Mouse (Mus musculus): ENCODE data around the gene 4930432K21Rik. TPM values are rescaled to one million over a fixed set of nuclear protein-coding genes. Genes with fewer than 3 reads are reported as not detected.

Gene 4930432K21Rik
- polyA plus RNA-seq, 1 experiment from 2014 or later, result 2.1 TPM

- no peak overlapping the region for H3K4me3 ChIP-seq
- peaks cover 38% of the 10 kb centered on the region for H3K4me1 ChIP-seq (replicated peaks)
- WGBS, result 52% methylated on average over 17 of the region's 17 CpGs
- no peaks in the 10 kb centered on the region for H3K27me3 ChIP-seq (ENCODE audit: insufficient read depth, poor library complexity, severe bottlenecking)
- DNase-seq (ENCODE audit: low spot score), result no peak
- no peaks in the 10 kb centered on the region for H3K9me3 ChIP-seq
- H3K27ac ChIP-seq, result 0 out of 2 replicates have a peak overlapping the region, but pooled peaks have one; percentile 54
- H3K36me3 ChIP-seq, result peaks cover 49% of the 10 kb centered on the region
These were observed 60.9 kb downstream of the 4930432K21Rik start for GRCm38 (mm10) chr8:84208381-84209380.

GRCm38 (mm10) chr8:84210167-84210791 lies 62.5 kb downstream of the 4930432K21Rik start:
- no peak overlapping the region for H3K27ac ChIP-seq
- peaks cover 32% of the 10 kb centered on the region for H3K4me1 ChIP-seq (replicated peaks)
- H3K9me3 ChIP-seq, result no peaks in the 10 kb centered on the region
- peaks cover 65% of the 10 kb centered on the region for H3K36me3 ChIP-seq
- H3K27me3 ChIP-seq (ENCODE audit: insufficient read depth, poor library complexity, severe bottlenecking), result no peaks in the 10 kb centered on the region
- DNase-seq (ENCODE audit: low spot score), result peak; percentile 82
- H3K4me3 ChIP-seq, result no peak overlapping the region
- 58% methylated on average over 34 of the region's 34 CpGs for WGBS

- Histone ChIP-seq H3K27ac (no peak overlapping the region), H3K4me1 (replicated peaks) (peaks cover 32% of the 10 kb centered on the region), H3K36me3 (peaks cover 74% of the 10 kb centered on the region), H3K4me3 (no peak overlapping the region), H3K27me3 (ENCODE audit: insufficient read depth, poor library complexity, severe bottlenecking) (no peaks in the 10 kb centered on the region), H3K9me3 (no peaks in the 10 kb centered on the region)
- DNase-seq (ENCODE audit: low spot score), result no peak
- 86% methylated on average over 3 of the region's 3 CpGs for WGBS
These were observed 63.4 kb downstream of the 4930432K21Rik start for GRCm38 (mm10) chr8:84211202-84211601.

- WGBS, result 93% methylated on average over 31 of the region's 31 CpGs
- Histone ChIP-seq H3K36me3 (peaks cover 82% of the 10 kb centered on the region), H3K27me3 (ENCODE audit: insufficient read depth, poor library complexity, severe bottlenecking) (no peaks in the 10 kb centered on the region), H3K27ac (no peak overlapping the region), H3K4me3 (no peak overlapping the region), H3K4me1 (replicated peaks) (peaks cover 32% of the 10 kb centered on the region), H3K9me3 (no peaks in the 10 kb centered on the region)
- DNase-seq (ENCODE audit: low spot score), result no peak
These were observed 64.2 kb downstream of the 4930432K21Rik start for GRCm38 (mm10) chr8:84211881-84212563.

- H3K36me3 ChIP-seq, result peaks cover 95% of the 10 kb centered on the region
- H3K4me1 ChIP-seq (replicated peaks), result peaks cover 23% of the 10 kb centered on the region
- H3K27me3 ChIP-seq (ENCODE audit: insufficient read depth, poor library complexity, severe bottlenecking), result no peaks in the 10 kb centered on the region
- H3K27ac ChIP-seq, result no peak overlapping the region
- no peak overlapping the region for H3K4me3 ChIP-seq
- H3K9me3 ChIP-seq, result no peaks in the 10 kb centered on the region
- WGBS, result 92% methylated on average over 4 of the region's 4 CpGs
- no peak for DNase-seq (ENCODE audit: low spot score)
These were observed 65.5 kb downstream of the 4930432K21Rik start for GRCm38 (mm10) chr8:84213277-84213676.

DNA sequence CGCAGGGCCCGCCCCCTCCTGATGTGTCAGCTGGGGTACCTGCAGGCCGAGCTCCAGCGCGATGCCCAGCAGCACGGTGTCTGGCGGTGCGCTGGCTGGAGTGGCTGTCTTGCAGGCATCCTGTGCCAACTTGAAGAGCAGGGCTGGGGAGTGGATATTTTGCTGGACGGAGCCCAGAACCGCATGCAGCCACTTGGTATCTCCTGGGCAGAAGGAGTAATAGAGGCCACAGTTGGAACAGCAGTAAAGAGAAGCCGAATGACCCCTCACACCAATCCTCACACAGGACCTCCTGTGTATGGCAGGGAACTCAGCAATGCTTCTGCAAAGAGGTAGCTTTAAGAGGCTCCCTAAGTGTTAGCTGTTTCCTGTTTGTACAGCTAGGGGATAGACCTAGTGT lies 69.4 kb downstream of the 4930432K21Rik start:
- H3K36me3 ChIP-seq, result peaks cover 98% of the 10 kb centered on the region
- no peaks in the 10 kb centered on the region for H3K27me3 ChIP-seq (ENCODE audit: insufficient read depth, poor library complexity, severe bottlenecking)
- no peak overlapping the region for H3K4me3 ChIP-seq
- no peaks in the 10 kb centered on the region for H3K4me1 ChIP-seq (replicated peaks)
- DNase-seq (ENCODE audit: low spot score), result no peak
- 97% methylated on average over 11 of the region's 11 CpGs for WGBS
- no peaks in the 10 kb centered on the region for H3K9me3 ChIP-seq
- H3K27ac ChIP-seq, result no peak overlapping the region

DNA sequence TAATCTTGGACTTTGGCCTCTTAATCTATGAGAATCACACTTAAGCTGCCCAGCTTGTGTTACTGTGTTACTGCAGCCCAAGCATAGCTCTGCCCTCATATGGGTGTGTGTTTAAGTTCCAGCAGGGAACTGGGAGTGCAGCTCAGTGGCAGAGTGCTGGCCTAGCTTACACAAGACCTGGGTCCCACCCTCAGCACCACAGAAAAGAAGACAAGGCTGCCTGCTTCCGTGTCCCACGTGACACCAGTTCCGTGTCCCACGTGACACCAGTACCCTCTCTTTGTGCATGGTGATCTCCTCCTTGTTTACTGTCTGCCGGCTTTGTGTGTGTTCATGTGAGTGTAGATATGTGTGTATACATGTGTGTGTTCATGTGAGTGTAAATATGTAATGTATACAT lies 70.3 kb downstream of the 4930432K21Rik start:
- 96% methylated on average over 5 of the region's 5 CpGs for WGBS
- Histone ChIP-seq H3K4me3 (no peak overlapping the region), H3K36me3 (peaks cover 98% of the 10 kb centered on the region)

DNA sequence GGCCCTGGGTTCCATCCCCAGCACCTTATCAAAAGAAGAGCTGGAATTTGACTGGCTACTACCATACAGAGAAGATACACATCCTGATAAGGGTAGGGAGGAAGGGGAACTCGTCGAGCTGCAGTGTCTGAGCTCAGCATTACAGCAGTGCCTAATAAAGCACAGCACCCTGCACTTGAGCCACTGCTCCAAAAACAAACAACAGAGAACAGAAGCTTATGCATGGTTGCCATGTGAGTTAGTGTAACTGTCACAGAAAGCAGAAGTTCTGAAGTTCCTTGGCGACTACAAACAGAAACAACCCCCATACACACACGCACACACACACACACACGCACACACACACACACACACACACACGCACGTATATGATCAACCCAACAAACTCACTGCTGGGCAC lies 72.3 kb downstream of the 4930432K21Rik start:
- Histone ChIP-seq H3K27me3 (ENCODE audit: insufficient read depth, poor library complexity, severe bottlenecking) (no peaks in the 10 kb centered on the region), H3K27ac (no peak overlapping the region), H3K9me3 (no peaks in the 10 kb centered on the region), H3K36me3 (peaks cover 98% of the 10 kb centered on the region), H3K4me1 (replicated peaks) (no peaks in the 10 kb centered on the region), H3K4me3 (no peak overlapping the region)
- WGBS, result 92% methylated on average over 7 of the region's 7 CpGs
- no peak for DNase-seq (ENCODE audit: low spot score)

More for the DNA sequence above, 70.3 kb downstream of the 4930432K21Rik start:
- H3K27me3 ChIP-seq (ENCODE audit: insufficient read depth, poor library complexity, severe bottlenecking), result no peaks in the 10 kb centered on the region
- no peak for DNase-seq (ENCODE audit: low spot score)
- no peaks in the 10 kb centered on the region for H3K4me1 ChIP-seq (replicated peaks)
- no peaks in the 10 kb centered on the region for H3K9me3 ChIP-seq
- H3K27ac ChIP-seq, result no peak overlapping the region

MicroRNA genes within 50 kb of the gene (microRNA counts, 519-probe panel; counts per million panel counts)
- 1,255 counts per million, percentile 77 among the panel's probes with 10 or more counts for microRNA mmu-miR-181c
- microRNA mmu-miR-23a, result 2,824 counts per million, percentile 81 among the panel's probes with 10 or more counts
- 4,404 counts per million, percentile 91 among the panel's probes with 10 or more counts for microRNA mmu-miR-27a

Other genes with a start within 250 kb of the 4930432K21Rik start
- 10.9 and 15.4 TPM in 2 replicates for gene Adgrl1, start 247.9 kb upstream of the 4930432K21Rik start, polyA plus RNA-seq (2016; fragmentation: Nextera tagmentation; extraction: Ambion mirVana)
- 1.1 and 1.5 TPM in 2 replicates for gene Gm10644, start 192.8 kb upstream of the 4930432K21Rik start, polyA plus RNA-seq (2016; fragmentation: Nextera tagmentation; extraction: Ambion mirVana)
- 99.1 and 112 TPM in 2 replicates for gene Asf1b, start 192.5 kb upstream of the 4930432K21Rik start, polyA plus RNA-seq (2016; fragmentation: Nextera tagmentation; extraction: Ambion mirVana)
- gene Prkaca, start 175.0 kb upstream of the 4930432K21Rik start, polyA plus RNA-seq (2016; fragmentation: Nextera tagmentation; extraction: Ambion mirVana), result 170 and 194 TPM in 2 replicates
- 7.6 and 9.5 TPM in 2 replicates for gene Samd1, start 150.4 kb upstream of the 4930432K21Rik start, polyA plus RNA-seq (2016; fragmentation: Nextera tagmentation; extraction: Ambion mirVana)
- 0.52 and 0.54 TPM in 2 replicates for gene 1700067K01Rik, start 146.5 kb upstream of the 4930432K21Rik start, polyA plus RNA-seq (2016; fragmentation: Nextera tagmentation; extraction: Ambion mirVana)
- 0.86 TPM in 1 of 2 replicates, not detected in the other for gene 2210011C24Rik, start 135.9 kb upstream of the 4930432K21Rik start, polyA plus RNA-seq (2016; fragmentation: Nextera tagmentation; extraction: Ambion mirVana)
- 9.2 and 10.0 TPM in 2 replicates for gene Palm3, start 126.6 kb upstream of the 4930432K21Rik start, polyA plus RNA-seq (2016; fragmentation: Nextera tagmentation; extraction: Ambion mirVana)
- gene Il27ra, start 105.4 kb upstream of the 4930432K21Rik start, polyA plus RNA-seq (2016; fragmentation: Nextera tagmentation; extraction: Ambion mirVana), result 0.24 and 0.30 TPM in 2 replicates
- gene Rln3, start 103.0 kb upstream of the 4930432K21Rik start, polyA plus RNA-seq (2016; fragmentation: Nextera tagmentation; extraction: Ambion mirVana), result 0.69 TPM in 1 of 2 replicates, not detected in the other
- gene Gm10643, start 82.9 kb upstream of the 4930432K21Rik start, polyA plus RNA-seq (2016; fragmentation: Nextera tagmentation; extraction: Ambion mirVana), result 1.5 and 1.8 TPM in 2 replicates
- 8.5 and 9.2 TPM in 2 replicates for gene Rfx1, start 81.2 kb upstream of the 4930432K21Rik start, polyA plus RNA-seq (2016; fragmentation: Nextera tagmentation; extraction: Ambion mirVana)
- gene Dcaf15, start 43.3 kb upstream of the 4930432K21Rik start, polyA plus RNA-seq (2016; fragmentation: Nextera tagmentation; extraction: Ambion mirVana), result 16.7 and 19.2 TPM in 2 replicates
- gene Podnl1, start 22.0 kb upstream of the 4930432K21Rik start, polyA plus RNA-seq (2016; fragmentation: Nextera tagmentation; extraction: Ambion mirVana), result 0.13 TPM in 1 of 2 replicates, not detected in the other
- gene Cc2d1a, start 89 bp upstream of the 4930432K21Rik start, polyA plus RNA-seq (2016; fragmentation: Nextera tagmentation; extraction: Ambion mirVana), result 18.2 and 19.0 TPM in 2 replicates
- gene Nanos3, start 37.2 kb downstream of the 4930432K21Rik start, polyA plus RNA-seq (2016; fragmentation: Nextera tagmentation; extraction: Ambion mirVana), result 2.5 and 6.8 TPM in 2 replicates
- 36.9 and 53.5 TPM in 2 replicates for gene Zswim4, start 89.0 kb downstream of the 4930432K21Rik start, polyA plus RNA-seq (2016; fragmentation: Nextera tagmentation; extraction: Ambion mirVana)
- gene D8Ertd738e, start 101.7 kb downstream of the 4930432K21Rik start, polyA plus RNA-seq (2016; fragmentation: Nextera tagmentation; extraction: Ambion mirVana), result 386 TPM in 2 replicates
- gene Mri1, start 109.3 kb downstream of the 4930432K21Rik start, polyA plus RNA-seq (2016; fragmentation: Nextera tagmentation; extraction: Ambion mirVana), result 65.3 and 72.1 TPM in 2 replicates
- gene Ccdc130, start 122.4 kb downstream of the 4930432K21Rik start, polyA plus RNA-seq (2016; fragmentation: Nextera tagmentation; extraction: Ambion mirVana), result 22.2 and 27.2 TPM in 2 replicates
- 7.3 TPM in 2 replicates for gene Cacna1a, start 240.4 kb downstream of the 4930432K21Rik start, polyA plus RNA-seq (2016; fragmentation: Nextera tagmentation; extraction: Ambion mirVana)

All from hindbrain, embryonic 10.5 days (tissue).